Mouse (Mus musculus) ES-E14 (cell line): ENCODE results near the gene Tmem218.

Experiments used
- CHD2 ChIP-seq: IDR thresholded peaks from 2 replicates; pipeline ENCODE4 v1.6.1; 2014; ENCODE audit warnings: mild to moderate bottlenecking, low read depth, low read length, inconsistent platforms
- MAFK ChIP-seq: IDR thresholded peaks from 2 replicates; pipeline ENCODE4 v1.6.1; 2014; ENCODE audit warnings: mild to moderate bottlenecking, low read depth, low read length, inconsistent platforms; ENCODE audit not compliant: insufficient read depth
- ZC3H11A ChIP-seq: IDR thresholded peaks from 2 replicates; pipeline ENCODE4 v1.6.1; 2012; ENCODE audit warnings: low read depth, mild to moderate bottlenecking, inconsistent platforms, low read length, borderline replicate concordance
- ZNF384 ChIP-seq: IDR thresholded peaks from 2 replicates; pipeline ENCODE4 v1.6.1; 2012; ENCODE audit warnings: low read depth, low read length, inconsistent platforms

DNA sequence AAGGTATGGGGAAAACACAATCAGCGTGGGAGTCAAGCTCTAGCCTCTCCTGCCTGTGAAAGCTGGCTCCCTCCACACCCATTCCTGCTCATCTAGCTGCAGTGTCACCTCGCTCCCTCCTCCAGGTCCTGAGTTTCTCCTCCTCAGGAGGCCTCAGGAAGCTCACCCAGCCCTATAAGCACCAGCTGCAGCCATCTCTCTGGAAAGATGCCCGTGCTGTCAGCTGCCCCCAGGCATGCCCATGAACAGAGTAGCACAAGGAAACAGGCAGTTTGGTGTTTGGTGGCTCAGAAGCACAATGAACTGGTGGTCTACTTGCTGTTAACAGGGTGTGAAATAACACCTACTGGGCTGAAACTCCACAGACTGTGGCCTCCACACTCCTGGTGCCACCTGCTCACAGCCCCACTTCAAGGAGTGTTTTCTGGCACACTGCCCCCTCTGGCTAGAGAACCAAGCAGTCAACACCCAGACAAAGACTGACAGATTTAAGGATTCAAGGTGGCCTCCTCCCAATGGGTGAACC lies 40.4 kb downstream of the Tmem218 start:
- TF ChIP-seq ZC3H11A (no peak), MAFK (no peak), ZNF384 (no peak), CHD2 (no peak)
